ENCODE assay signal across 8 mouse cellular contexts in genomic region chr2:138256411-138256810, GRCm38 (mm10). TPM values are rescaled to one million over a fixed set of nuclear protein-coding genes. Genes with fewer than 3 reads are reported as not detected.
DNase-seq lines count a peak whose midpoint lies in the region; TF ChIP-seq lines count a peak whose summit lies in the region.

Gene Btbd3, plus strand, starts transcription at chr2:138256565.

- peak; percentile 74; the same call in 1 of the 2 replicates for TF ChIP-seq POLR2A in lung, adult 2 months (IDR thresholded peaks at IDR 0.05; ENCODE audit: borderline replicate concordance, extremely low read depth, low read depth, low read length)

- DNase-seq in ES-CJ7 (ENCODE audit: low read depth, low spot score) = peak; percentile 90
- peak; percentile 97 for DNase-seq in cerebellum, adult 18-20 months
- DNase-seq in forelimb bud, embryonic 11.5 days (ENCODE audit: low read depth, low spot score) = peak; percentile 88
- peak; percentile 92 to 96 for DNase-seq in heart, postnatal 36 days
- peak; percentile 90 to 91 for DNase-seq in layer of hippocampus, adult 8-10 months (ENCODE audit: low spot score in 2 of 2)
- peak; percentile 90 for DNase-seq in lung, adult 2 months
- DNase-seq in ovary, adult 18-20 months (ENCODE audit: low spot score) = peak; percentile 93
- peak; percentile 28 to 38 for DNase-seq in thymus, postnatal 10 days (ENCODE audit: low spot score in 2 of 2)

- intact Hi-C loops in heart, postnatal 36 days (cut with DNase I) = loop anchor here (2.0 to 5.0 kb wide), 2 partner anchors 22 to 39 kb away; no protein-coding TSS in a partner anchor

- H3K4me3 ChIP-seq in lung, adult 2 months (replicated peaks; ENCODE audit: extremely low read depth, low read depth, low read length) = peak within 1 kb of the TSS; percentile 95

- WGBS in lung, adult 2 months = under 1% methylated on average over 38 of the region's 39 CpGs

- H3K4me1 ChIP-seq in lung, adult 2 months (ENCODE audit: control insufficient read depth, insufficient read depth, low read length) = peaks cover 18% of the 10 kb centered on the region

- no peak for TF ChIP-seq CTCF in lung, adult 2 months (IDR thresholded peaks at IDR 0.05; ENCODE audit: insufficient read depth, low read length)

RNA-seq across cellular contexts. Expression of gene Btbd3, which starts in this region (rescaled TPM):
- 10 to 100 TPM; 13.8 to 17.0 TPM for total RNA-seq in heart, postnatal 36 days (2021)
- 100 to 1,000 TPM; 171 to 180 (median 177) TPM for total RNA-seq in layer of hippocampus, adult 8-10 months (2022)
- 18.5 and 27.9 TPM in 2 replicates for polyA plus RNA-seq in lung, adult 2 months (2012; rRNA removed)

Comparison
In these comparisons a context has a peak if more than half of its experiments do, and no peak if none do; other contexts are left out.
1. Peak in every context shown above with its lines: DNase-seq and H3K4me3 ChIP-seq.
2. RNA of gene Btbd3 (total RNA-seq): 171 to 180 TPM in layer of hippocampus, adult 8-10 months; 13.8 to 17.0 TPM in heart, postnatal 36 days; every median in the first group is over 4 times any median in the second.
3. DNase-seq: peak in every context shown above with its lines; median percentile 97 in cerebellum, adult 18-20 months; 94 in heart, postnatal 36 days; 93 in ovary, adult 18-20 months; 90 in layer of hippocampus, adult 8-10 months; 90 in ES-CJ7; 90 in lung, adult 2 months; 88 in forelimb bud, embryonic 11.5 days; 33 in thymus, postnatal 10 days.